Mouse (Mus musculus) spleen, adult 2 months (tissue): ENCODE results near the gene Plekhg1. TPM values are rescaled to one million over a fixed set of nuclear protein-coding genes. Genes with fewer than 3 reads are reported as not detected.
A peak's percentile ranks its signal among the peaks of the same experiment; 100 is the strongest.

Source experiments
- DNase-seq, 2 experiments: peaks; one replicate each; pipeline versions ENCODE4 v3.0.0 to v3.0.0-alpha.2; 2012 to 2021; ENCODE audit warnings: low spot score in 2 of 2, low read depth in 1 of 2
- H3K27ac ChIP-seq: fragments of 200-500 bp; 2 replicates; pipeline ENCODE4 v1.5.1; 2012; ENCODE audit warnings: low read length, inconsistent platforms; ENCODE audit not compliant: insufficient read depth
- H3K27me3 ChIP-seq: fragments of 200-500 bp; 2 replicates; pipeline ENCODE4 v1.6.1; 2012; ENCODE audit warnings: mild to moderate bottlenecking, moderate library complexity, low read length, inconsistent platforms; ENCODE audit not compliant: control insufficient read depth, insufficient read depth
- H3K36me3 ChIP-seq: fragments of 200-500 bp; 2 replicates; pipeline ENCODE4 v1.6.1; 2012; ENCODE audit warnings: mild to moderate bottlenecking, low read length, inconsistent platforms; ENCODE audit not compliant: control insufficient read depth, insufficient read depth
- H3K4me1 ChIP-seq: fragments of 200-500 bp; 2 replicates; pipeline ENCODE4 v1.6.1; 2011; ENCODE audit warnings: inconsistent platforms; ENCODE audit not compliant: control insufficient read depth, insufficient read depth, insufficient read length
- H3K4me3 ChIP-seq: fragments of 200-500 bp; 2 replicates; pipeline ENCODE4 v1.5.1; 2011; ENCODE audit warnings: mild to moderate bottlenecking, inconsistent platforms; ENCODE audit not compliant: insufficient read depth, insufficient read length; ENCODE audit errors: extremely low read depth
- CTCF ChIP-seq: fragments of 200-500 bp; IDR thresholded peaks from 2 replicates; pipeline ENCODE4 v1.5.1; 2011; ENCODE audit warnings: mild to moderate bottlenecking, inconsistent platforms; ENCODE audit not compliant: insufficient read depth, insufficient read length, insufficient replicate concordance; ENCODE audit errors: extremely low read depth
- POLR2A ChIP-seq: fragments of 200-500 bp; IDR thresholded peaks from 2 replicates; pipeline ENCODE4 v1.6.1; 2011; ENCODE audit warnings: low read depth, low read length, inconsistent platforms
- WGBS: fragments of 180-500 bp; shearing (Covaris S2); methylation state at CpG from one replicate; pipeline ENCODE4 v1.1.7; 2018; 5-methylcytosine and 5-hydroxymethylcytosine counted together
- polyA plus RNA-seq: library from polyadenylated mRNA; depleted of rRNA; stranded (reverse); fragments of >200 nt; gene quantifications from 2 replicates; pipeline ENCODE4 v1.2.3, GENCODE M21; 2012

The Plekhg1 gene
- polyA plus RNA-seq, 1 experiment, result 2.0 TPM

- 85% methylated on average over 2 of the region's 2 CpGs for WGBS
- TF ChIP-seq POLR2A (no peak), CTCF (no peak)
- H3K4me1 ChIP-seq, result no peaks in the 10 kb centered on the region
- H3K27me3 ChIP-seq, result no peaks in the 10 kb centered on the region
- H3K36me3 ChIP-seq, result no peaks in the 10 kb centered on the region
- DNase-seq, result no peak
- H3K4me3 ChIP-seq, result no peak overlapping the region
- H3K27ac ChIP-seq, result no peak overlapping the region
Observed at GRCm38 (mm10) chr10:3720296-3720695, 19.9 kb upstream of the Plekhg1 start.

GRCm38 (mm10) chr10:3722339-3722738, 17.8 kb upstream of the Plekhg1 start:
- Histone ChIP-seq H3K36me3 (no peaks in the 10 kb centered on the region), H3K4me3 (no peak overlapping the region), H3K27me3 (no peaks in the 10 kb centered on the region), H3K27ac (no peak overlapping the region), H3K4me1 (no peaks in the 10 kb centered on the region)
- WGBS, result 97% methylated on average over 2 of the region's 2 CpGs
- DNase-seq, result no peak
- TF ChIP-seq CTCF (no peak), POLR2A (no peak)

GRCm38 (mm10) chr10:3724665-3725064, 15.5 kb upstream of the Plekhg1 start:
- no peaks in the 10 kb centered on the region for H3K4me1 ChIP-seq
- 77% methylated on average over 1 of the region's 1 CpGs for WGBS
- TF ChIP-seq CTCF (no peak), POLR2A (no peak)
- no peaks in the 10 kb centered on the region for H3K36me3 ChIP-seq
- H3K27ac ChIP-seq, result no peak overlapping the region
- H3K27me3 ChIP-seq, result no peaks in the 10 kb centered on the region
- no peak overlapping the region for H3K4me3 ChIP-seq
- no peak for DNase-seq

- 88% methylated on average over 3 of the region's 3 CpGs for WGBS
- no peak overlapping the region for H3K4me3 ChIP-seq
- no peaks in the 10 kb centered on the region for H3K27me3 ChIP-seq
- H3K4me1 ChIP-seq, result no peaks in the 10 kb centered on the region
- H3K36me3 ChIP-seq, result no peaks in the 10 kb centered on the region
- no peak for DNase-seq
- no peak for TF ChIP-seq CTCF
- TF ChIP-seq POLR2A, result no peak
- H3K27ac ChIP-seq, result no peak overlapping the region
Observed at GRCm38 (mm10) chr10:3729666-3730065, 10.5 kb upstream of the Plekhg1 start.

- Histone ChIP-seq H3K4me1 (no peaks in the 10 kb centered on the region), H3K27ac (no peak overlapping the region), H3K27me3 (no peaks in the 10 kb centered on the region), H3K4me3 (no peak overlapping the region), H3K36me3 (no peaks in the 10 kb centered on the region)
- no peak for DNase-seq
- TF ChIP-seq POLR2A (no peak), CTCF (no peak)
- 75% methylated on average over 4 of the region's 4 CpGs for WGBS
Observed at GRCm38 (mm10) chr10:3730314-3730713, 9.8 kb upstream of the Plekhg1 start.

- peaks cover 4% of the 10 kb centered on the region; the same call in 1 of the 2 replicates for H3K4me1 ChIP-seq
- no peak overlapping the region for H3K4me3 ChIP-seq
- WGBS, result 89% methylated on average over 3 of the region's 3 CpGs
- no peak for DNase-seq
- no peak for TF ChIP-seq POLR2A
- TF ChIP-seq CTCF, result no peak
- H3K27ac ChIP-seq, result no peak overlapping the region
- H3K27me3 ChIP-seq, result 0 out of 2 replicates have a peak, but pooled peaks cover 1% of the 10 kb centered on the region
- H3K36me3 ChIP-seq, result no peaks in the 10 kb centered on the region
Observed at GRCm38 (mm10) chr10:3737034-3737433, 3.1 kb upstream of the Plekhg1 start.

- peak overlapping the region; percentile 67 for H3K27ac ChIP-seq
- 2% methylated on average over 37 of the region's 47 CpGs for WGBS
Observed at GRCm38 (mm10) chr10:3740504-3741388, 582 bp downstream of the Plekhg1 start.

More at GRCm38 (mm10) chr10:3740504-3741388, 582 bp downstream of the Plekhg1 start:
- TF ChIP-seq CTCF (peak; percentile 25; the same call in 1 of the 2 replicates), POLR2A (no peak)
- 0 out of 2 replicates have a peak, but pooled peaks cover 1% of the 10 kb centered on the region for H3K27me3 ChIP-seq
- DNase-seq, result peak in 1 of 2 experiments; percentile 7
- peak overlapping the region; percentile 55 for H3K4me3 ChIP-seq
- peaks cover 4% of the 10 kb centered on the region; the same call in 1 of the 2 replicates for H3K4me1 ChIP-seq
- no peaks in the 10 kb centered on the region for H3K36me3 ChIP-seq
